Mouse (Mus musculus) c-Kit-positive CD71-negative TER-119-negative erythroid progenitor cells, embryonic 14.5 days (primary cell): ENCODE results near the gene Tst.

Experiments used
- DNase-seq: peaks from one replicate; pipeline ENCODE4 v3.0.0-alpha.2; 2013; ENCODE audit warnings: low read depth

Gene Tst

GRCm38 (mm10) chr15:78385564-78385963 is 20.1 kb downstream of the Tst start:
- no peak for DNase-seq

GRCm38 (mm10) chr15:78384220-78385116 is 21.2 kb downstream of the Tst start:
- no peak for DNase-seq

DNA sequence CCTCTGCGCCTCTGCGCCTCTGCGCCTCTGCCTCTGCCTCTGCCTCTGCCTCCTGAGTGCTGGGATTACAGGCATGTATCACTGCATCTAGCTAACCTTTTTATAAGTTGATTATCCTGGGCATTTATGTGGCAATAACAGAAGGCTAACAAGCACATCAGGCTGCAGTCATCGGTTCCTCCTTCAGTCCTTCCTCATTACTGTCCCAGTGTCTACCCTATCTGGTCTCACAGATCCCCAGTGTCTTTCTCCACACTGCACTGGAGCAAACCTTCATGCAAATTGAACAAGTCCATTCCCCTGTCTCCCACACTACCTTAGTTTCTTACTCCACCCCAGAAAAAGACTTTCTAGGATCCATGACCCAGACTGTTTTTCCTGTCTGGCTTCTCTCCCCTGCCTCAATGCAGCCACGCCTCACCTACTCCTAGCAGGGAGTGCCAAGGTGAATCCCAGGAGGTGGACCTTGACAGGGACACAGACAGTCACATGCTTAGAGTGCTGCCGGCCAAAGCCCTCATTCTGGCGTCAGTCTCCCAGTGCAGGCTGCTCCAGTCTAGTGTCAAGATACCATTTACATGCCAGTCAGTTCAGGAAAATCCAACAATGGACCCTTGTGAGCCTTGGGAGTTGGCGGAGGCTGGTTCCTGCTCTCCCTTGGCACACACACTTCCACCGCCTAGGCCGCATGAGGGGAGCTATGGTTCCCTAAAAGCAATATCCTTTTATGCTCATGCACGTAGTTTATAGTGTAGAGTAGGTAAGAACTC is 22.1 kb downstream of the Tst start:
- no peak for DNase-seq

DNA sequence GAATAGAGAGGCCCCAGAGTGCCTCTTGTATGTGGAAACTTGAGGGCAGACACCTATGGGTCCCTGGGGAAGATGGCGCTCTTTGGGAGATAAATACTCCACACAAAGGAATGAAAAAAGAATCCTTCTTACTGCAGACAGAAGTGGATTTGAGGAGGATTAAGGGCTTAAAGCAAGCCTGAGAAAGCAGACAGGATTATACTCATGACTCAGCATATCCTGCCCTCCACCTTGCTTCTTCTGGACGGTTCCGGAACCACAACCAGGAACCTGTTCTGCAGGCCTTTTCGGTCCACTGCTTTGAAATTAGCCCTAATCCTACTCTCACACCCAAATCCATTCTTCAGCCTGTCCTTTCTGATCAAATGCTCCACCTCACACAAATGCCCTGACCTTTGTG is 23.6 kb downstream of the Tst start:
- no peak for DNase-seq

GRCm38 (mm10) chr15:78380741-78381140 is 25.0 kb downstream of the Tst start:
- DNase-seq = no peak

- DNase-seq = no peak
Measured at GRCm38 (mm10) chr15:78380208-78380607, 25.5 kb downstream of the Tst start.

DNA sequence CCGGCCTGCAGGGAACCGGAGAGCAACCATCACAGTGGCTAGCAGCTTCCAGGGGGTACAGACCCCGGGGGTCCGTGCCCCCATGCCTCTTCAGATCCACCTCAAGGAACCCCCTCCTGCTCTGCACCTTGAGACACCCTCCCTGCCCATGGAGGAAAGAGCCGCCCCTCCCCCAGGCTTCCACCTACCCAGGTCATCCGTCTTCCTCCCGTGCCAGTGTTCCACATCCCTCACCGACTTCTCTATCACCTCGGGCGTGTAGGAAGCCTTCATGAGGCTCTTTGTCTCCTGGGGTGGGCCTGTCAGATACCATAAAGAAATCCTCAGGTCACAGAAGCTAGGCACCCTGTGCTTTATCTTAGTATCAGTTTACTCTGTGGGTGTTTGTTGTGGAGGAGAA is 27.2 kb downstream of the Tst start:
- no peak for DNase-seq

GRCm38 (mm10) chr15:78377859-78378258 is 27.8 kb downstream of the Tst start:
- DNase-seq = no peak

GRCm38 (mm10) chr15:78374204-78374603 is 31.5 kb downstream of the Tst start:
- DNase-seq = no peak

GRCm38 (mm10) chr15:78372796-78373195 is 32.9 kb downstream of the Tst start:
- no peak for DNase-seq

GRCm38 (mm10) chr15:78369641-78370040 is 36.1 kb downstream of the Tst start:
- no peak for DNase-seq

- peak; percentile 47 for DNase-seq
Measured at GRCm38 (mm10) chr15:78368926-78369346, 36.8 kb downstream of the Tst start.

DNA sequence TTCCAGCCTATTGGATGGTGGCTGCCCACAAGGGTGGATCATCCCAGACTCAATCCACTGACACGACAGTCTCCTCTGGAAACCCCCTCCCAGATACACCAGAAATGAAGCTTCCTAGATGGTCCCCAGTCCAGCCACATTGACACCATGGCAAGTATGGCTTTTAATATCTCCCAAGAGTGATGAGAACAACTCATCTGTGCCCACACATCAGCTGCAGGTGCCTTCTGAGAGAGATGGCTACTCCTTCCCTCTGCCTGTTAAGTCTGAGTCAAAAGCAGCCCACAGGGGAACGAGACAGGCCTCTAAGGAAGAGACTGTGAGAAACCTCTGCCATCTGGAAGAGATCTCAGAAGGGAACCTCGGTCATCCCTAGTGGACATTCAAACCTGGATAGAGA is 37.9 kb downstream of the Tst start:
- no peak for DNase-seq

DNA sequence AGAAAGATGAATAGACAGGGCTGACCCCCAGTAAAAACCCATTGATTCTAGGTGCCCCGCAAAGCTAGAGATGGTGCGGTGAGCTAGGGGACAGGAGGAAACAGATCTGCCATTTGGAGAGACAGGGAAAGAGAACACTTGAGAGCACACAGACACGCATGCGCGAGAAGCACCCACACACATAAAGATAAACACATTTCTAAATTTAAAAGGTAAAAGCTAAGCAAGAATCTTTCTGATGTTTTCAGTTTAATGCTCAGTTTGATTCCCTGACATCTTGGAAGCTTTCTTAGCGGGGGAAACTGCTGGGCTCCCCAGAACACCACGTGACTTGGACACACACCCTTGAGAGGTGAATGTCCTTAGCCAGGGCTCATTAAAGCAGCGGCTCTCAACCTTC is 38.8 kb downstream of the Tst start:
- DNase-seq = no peak

- DNase-seq = no peak
Measured at GRCm38 (mm10) chr15:78365916-78366315, 39.8 kb downstream of the Tst start.

DNA sequence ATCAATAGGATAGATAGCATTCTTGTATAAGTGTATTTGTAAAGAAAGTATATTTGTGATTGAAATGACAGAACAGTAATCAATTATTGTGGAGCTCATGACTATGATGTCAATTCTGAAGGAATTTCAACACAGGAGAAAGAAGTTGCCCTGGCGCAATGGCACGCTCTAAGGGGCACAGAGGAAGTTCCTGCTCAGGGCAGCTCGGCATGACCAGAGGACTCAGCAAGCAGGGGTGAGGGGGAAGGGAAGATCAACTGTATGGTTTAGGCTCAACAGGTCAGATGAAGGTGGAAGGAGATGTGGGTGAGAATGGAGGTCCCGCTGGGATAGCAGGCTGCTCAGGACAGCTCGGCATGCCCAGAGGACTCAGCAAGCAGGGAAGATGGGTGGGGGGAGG is 50.2 kb downstream of the Tst start:
- no peak for DNase-seq

- DNase-seq = peak; percentile 24
Measured at GRCm38 (mm10) chr15:78354958-78355357, 50.7 kb downstream of the Tst start.

DNA sequence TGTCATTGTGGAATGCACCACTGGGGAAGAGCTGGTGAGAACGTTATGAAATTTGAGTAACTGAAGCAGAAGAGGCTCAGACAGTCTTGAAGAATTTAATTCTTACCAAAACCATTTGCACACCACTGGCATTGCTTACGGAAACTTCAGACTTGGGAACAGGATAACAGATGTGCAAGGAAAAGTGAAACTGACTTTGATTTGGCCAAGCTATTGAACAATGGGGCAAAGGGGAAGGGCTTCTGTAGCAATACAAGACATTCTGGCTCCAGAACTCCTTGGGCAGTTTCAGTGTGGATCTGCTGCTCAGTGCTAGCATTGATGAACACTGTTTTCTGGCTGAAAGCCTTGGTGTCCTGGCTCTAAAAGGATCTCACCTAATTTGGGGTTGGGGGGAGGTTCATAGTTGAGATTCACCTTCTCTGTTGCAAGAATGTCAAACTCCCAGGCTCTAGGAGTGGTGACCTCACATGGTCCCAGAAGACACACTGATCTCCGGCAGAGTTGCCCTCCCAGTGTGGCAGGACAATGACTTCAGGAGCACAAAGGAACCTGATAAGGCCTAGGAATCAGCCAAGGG is 54.0 kb downstream of the Tst start:
- DNase-seq = no peak
